Mouse (Mus musculus) neural tube, embryonic 11.5 days (tissue): Measurements from ENCODE around the gene Tnk2. TPM values are rescaled to one million over a fixed set of nuclear protein-coding genes. Genes with fewer than 3 reads are reported as not detected.
A peak's percentile ranks its signal among the peaks of the same experiment; 100 is the strongest.

Source experiments
- ATAC-seq: fragments of 200-750 bp; cut with Nextera tagmentation; 2 replicates; pipeline ENCODE4 v1.8.0; 2017; ENCODE audit warnings: moderate number of reproducible peaks, mild to moderate bottlenecking, moderate TSS enrichment, moderate library complexity; ENCODE audit not compliant: insufficient read depth, low FRiP score, low TSS enrichment
- DNase-seq: peaks from one replicate; pipeline ENCODE4 v3.0.0-alpha.2; 2015; ENCODE audit warnings: low spot score
- H3K27ac ChIP-seq: fragments of 300-500 bp; sonication (generic); 2 replicates; pipeline ENCODE4 v1.5.1; 2014; ENCODE audit warnings: low read depth, mild to moderate bottlenecking, low read length
- H3K27me3 ChIP-seq: fragments of 300-500 bp; sonication (generic); 2 replicates; pipeline ENCODE4 v1.6.1; 2014; ENCODE audit warnings: mild to moderate bottlenecking, low read length, mixed read lengths; ENCODE audit not compliant: control insufficient read depth, insufficient read depth
- H3K36me3 ChIP-seq: fragments of 300-500 bp; sonication (generic); 2 replicates; pipeline ENCODE4 v1.6.1; 2014; ENCODE audit warnings: mild to moderate bottlenecking, low read length, moderate library complexity, mixed read lengths; ENCODE audit not compliant: control insufficient read depth, insufficient read depth
- H3K4me1 ChIP-seq: fragments of 300-500 bp; sonication (generic); 2 replicates; pipeline ENCODE4 v1.6.1; 2014; ENCODE audit warnings: low read length, mixed read lengths; ENCODE audit not compliant: control insufficient read depth, insufficient read depth
- H3K4me2 ChIP-seq: fragments of 300-500 bp; sonication (generic); 2 replicates; pipeline ENCODE4 v1.6.1; 2014; ENCODE audit warnings: low read depth, mild to moderate bottlenecking, moderate library complexity
- H3K4me3 ChIP-seq: fragments of 300-500 bp; sonication (generic); 2 replicates; pipeline ENCODE4 v1.5.1; 2014; ENCODE audit warnings: low read depth, low read length
- H3K9ac ChIP-seq: fragments of 300-500 bp; sonication (generic); 2 replicates; pipeline ENCODE4 v1.6.1; 2014; ENCODE audit warnings: mild to moderate bottlenecking, low read length
- H3K9me3 ChIP-seq: fragments of 300-500 bp; sonication (generic); 2 replicates; pipeline ENCODE4 v1.6.1; 2016; ENCODE audit warnings: low read length; ENCODE audit not compliant: control insufficient read depth
- WGBS: fragments of 180-500 bp; shearing (Covaris S2); extraction: QIAGEN DNeasy Blood & Tissue Kit; methylation state at CpG from one replicate; pipeline ENCODE4 v1.1.7; 2014; 5-methylcytosine and 5-hydroxymethylcytosine counted together
- polyA plus RNA-seq: library from polyadenylated mRNA; unstranded; fragments of >200 nt; fragmentation: Nextera tagmentation; extraction: Ambion mirVana; gene quantifications from 2 replicates; pipeline ENCODE4 v1.2.1, GENCODE M21; 2014

The Tnk2 gene
- polyA plus RNA-seq, 1 experiment from 2014 or later: 7.0 TPM

DNA sequence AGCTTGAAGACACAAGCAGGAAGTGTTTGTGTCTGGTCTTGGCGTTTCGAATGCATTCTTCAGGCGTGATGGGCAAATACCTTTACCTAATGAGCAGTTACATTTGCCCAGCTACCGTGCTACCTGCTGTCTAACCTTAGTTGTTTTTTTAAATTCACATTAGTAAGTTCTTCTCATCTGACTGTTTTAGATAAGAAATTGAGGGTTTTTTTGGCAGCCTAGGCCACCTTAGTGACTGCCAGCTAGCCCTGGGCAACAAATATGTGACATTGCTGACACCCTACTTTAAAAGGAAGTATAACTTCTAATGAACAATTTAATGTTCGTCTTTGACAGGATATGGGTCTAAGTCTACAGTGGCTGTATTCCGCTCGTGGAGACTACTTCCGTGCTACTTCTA is 15.5 kb upstream of the Tnk2 start:
- ATAC-seq (no peak), DNase-seq (no peak)
- Histone ChIP-seq H3K27ac (no peak overlapping the region), H3K27me3 (no peaks in the 10 kb centered on the region), H3K4me2 (no peak overlapping the region), H3K9me3 (no peaks in the 10 kb centered on the region), H3K4me1 (no peaks in the 10 kb centered on the region), H3K9ac (no peak overlapping the region), H3K36me3 (peaks cover 12% of the 10 kb centered on the region), H3K4me3 (no peak overlapping the region)
- WGBS: 96% methylated on average over 8 of the region's 8 CpGs

DNA sequence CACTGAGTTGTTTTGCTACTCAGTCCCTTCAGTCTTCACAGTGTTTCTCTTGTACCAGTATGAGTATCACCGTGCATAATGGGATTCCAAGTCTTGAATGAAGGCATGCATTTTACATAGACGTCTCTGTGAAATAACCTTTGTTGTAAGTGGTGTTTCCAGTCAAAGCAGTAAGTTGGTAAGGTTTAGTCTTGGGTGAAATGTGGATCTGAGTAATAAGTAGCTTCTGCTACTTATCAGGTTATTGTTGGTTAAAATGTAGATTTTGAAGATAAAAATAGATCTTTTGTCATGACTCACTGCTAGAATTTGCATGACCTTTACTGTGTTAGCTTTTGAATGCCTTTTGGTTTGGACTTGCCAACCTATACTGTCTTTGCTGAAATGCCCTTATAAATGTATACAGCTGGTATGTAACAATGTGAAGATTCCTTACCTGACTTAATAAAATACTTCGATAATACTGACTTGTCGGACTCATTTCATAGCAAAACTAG is 11.3 kb upstream of the Tnk2 start:
- Histone ChIP-seq H3K27ac (no peak overlapping the region), H3K27me3 (no peaks in the 10 kb centered on the region), H3K9ac (no peak overlapping the region), H3K4me2 (no peak overlapping the region), H3K4me1 (no peaks in the 10 kb centered on the region), H3K9me3 (no peaks in the 10 kb centered on the region), H3K4me3 (no peak overlapping the region), H3K36me3 (peaks cover 7% of the 10 kb centered on the region)
- no peak for ATAC-seq
- no peak for DNase-seq
- 92% methylated on average over 4 of the region's 4 CpGs for WGBS

DNA sequence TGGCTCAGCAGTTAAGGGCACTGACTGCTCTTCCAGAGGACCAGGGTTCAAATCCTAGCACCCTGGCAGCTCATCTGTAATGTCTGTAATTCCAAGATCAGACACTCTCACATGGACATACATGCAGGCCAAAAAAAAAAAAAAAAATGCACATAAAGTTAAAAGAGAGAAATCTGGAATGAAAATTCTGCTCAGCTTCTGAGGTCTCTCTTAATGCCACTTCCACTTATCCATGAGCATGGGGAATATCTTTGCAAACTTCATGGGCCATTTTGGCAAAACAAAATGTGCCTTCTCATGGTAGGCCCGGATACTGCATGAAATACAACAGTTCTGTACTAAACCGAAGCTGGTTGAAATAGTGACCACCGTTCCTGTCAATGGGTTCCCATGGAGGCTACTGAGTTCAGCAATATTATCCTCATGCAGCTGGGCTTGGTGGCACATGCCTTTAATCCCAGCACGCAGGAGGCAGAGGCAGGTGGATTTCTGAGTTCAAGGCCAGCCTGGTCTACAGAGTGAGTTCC is 10.1 kb upstream of the Tnk2 start:
- Histone ChIP-seq H3K9me3 (no peaks in the 10 kb centered on the region), H3K4me1 (no peaks in the 10 kb centered on the region), H3K27ac (no peak overlapping the region), H3K4me2 (no peak overlapping the region), H3K4me3 (no peak overlapping the region), H3K27me3 (no peaks in the 10 kb centered on the region), H3K9ac (no peak overlapping the region), H3K36me3 (peaks cover 4% of the 10 kb centered on the region; the same call in 1 of the 2 replicates)
- DNase-seq: no peak
- WGBS: 88% methylated on average over 4 of the region's 4 CpGs
- no peak for ATAC-seq

DNA sequence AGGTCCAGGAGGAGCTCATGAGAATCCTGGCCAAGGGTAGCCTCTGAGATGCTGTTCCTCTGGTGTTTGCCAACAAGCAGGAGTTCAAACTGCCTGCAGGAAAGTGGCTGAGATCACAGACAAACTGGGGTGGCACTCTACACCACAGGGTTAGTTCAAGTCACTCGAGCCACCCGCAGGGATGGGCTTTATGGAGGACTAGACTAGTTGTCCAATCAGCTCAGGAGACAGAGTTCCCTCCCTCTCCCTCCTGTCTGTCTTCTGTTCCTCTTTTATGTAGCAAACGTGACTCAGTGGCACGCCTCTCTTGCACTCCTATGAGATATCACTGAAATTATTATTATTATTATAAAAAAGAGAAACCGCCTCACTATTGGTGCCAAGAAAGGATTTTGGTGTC is 9.5 kb upstream of the Tnk2 start:
- peaks cover 3% of the 10 kb centered on the region; the same call in 1 of the 2 replicates for H3K36me3 ChIP-seq
- H3K9ac ChIP-seq: no peak overlapping the region
- no peak overlapping the region for H3K27ac ChIP-seq
- H3K27me3 ChIP-seq: no peaks in the 10 kb centered on the region
- ATAC-seq: no peak
- no peaks in the 10 kb centered on the region for H3K4me1 ChIP-seq
- WGBS: 89% methylated on average over 5 of the region's 5 CpGs
- no peak for DNase-seq
- H3K4me3 ChIP-seq: no peak overlapping the region
- H3K9me3 ChIP-seq: no peaks in the 10 kb centered on the region
- H3K4me2 ChIP-seq: no peak overlapping the region

DNA sequence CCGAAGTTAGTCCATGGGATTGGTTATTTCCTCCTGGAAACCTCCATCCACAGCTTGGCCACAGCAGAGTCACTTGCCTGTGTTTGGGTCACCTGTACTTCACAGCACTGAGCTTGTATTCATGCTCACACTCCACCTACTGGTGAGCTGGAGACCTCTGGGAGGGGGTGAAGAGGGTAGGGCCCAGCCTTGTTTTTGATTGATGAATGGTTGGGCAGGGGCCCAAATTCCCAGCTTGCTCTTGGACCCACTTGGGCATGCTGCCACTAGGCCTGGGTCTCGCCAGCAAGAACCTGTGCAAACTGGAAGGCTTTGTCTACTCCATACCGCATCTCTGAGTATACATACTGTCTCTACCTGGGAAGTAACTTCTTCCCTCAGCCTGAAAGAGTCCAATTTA is 8.4 kb upstream of the Tnk2 start:
- H3K4me3 ChIP-seq: no peak overlapping the region
- no peak overlapping the region for H3K27ac ChIP-seq
- no peaks in the 10 kb centered on the region for H3K27me3 ChIP-seq
- ATAC-seq (no peak), DNase-seq (no peak)
- no peak overlapping the region for H3K9ac ChIP-seq
- no peak overlapping the region for H3K4me2 ChIP-seq
- no peaks in the 10 kb centered on the region for H3K36me3 ChIP-seq
- WGBS: 86% methylated on average over 3 of the region's 3 CpGs
- no peaks in the 10 kb centered on the region for H3K9me3 ChIP-seq
- H3K4me1 ChIP-seq: no peaks in the 10 kb centered on the region

DNA sequence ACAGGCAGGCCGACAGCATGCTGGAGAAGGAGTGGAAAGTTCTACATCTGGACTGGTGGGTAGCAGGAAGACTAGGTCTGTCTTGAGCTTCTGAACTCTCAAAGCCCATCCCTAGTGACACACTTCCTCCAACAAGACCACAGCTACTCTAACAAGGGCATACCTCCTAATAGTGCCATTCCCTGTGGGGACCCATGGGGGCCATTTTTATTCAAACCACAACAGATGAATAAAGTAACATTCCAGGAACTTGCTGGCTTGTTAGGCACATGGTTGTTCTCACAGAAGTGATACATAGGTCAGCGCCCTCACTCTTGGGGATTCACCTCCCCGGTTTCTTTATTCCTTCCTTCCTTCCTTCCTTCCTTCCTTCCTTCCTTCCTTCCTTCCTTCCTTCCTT is 7.3 kb upstream of the Tnk2 start:
- ATAC-seq (no peak), DNase-seq (no peak)
- Histone ChIP-seq H3K4me1 (no peaks in the 10 kb centered on the region), H3K27ac (no peak overlapping the region), H3K4me2 (no peak overlapping the region), H3K4me3 (no peak overlapping the region), H3K27me3 (no peaks in the 10 kb centered on the region), H3K9ac (no peak overlapping the region), H3K9me3 (no peaks in the 10 kb centered on the region), H3K36me3 (no peaks in the 10 kb centered on the region)
- WGBS: 90% methylated on average over 3 of the region's 3 CpGs

DNA sequence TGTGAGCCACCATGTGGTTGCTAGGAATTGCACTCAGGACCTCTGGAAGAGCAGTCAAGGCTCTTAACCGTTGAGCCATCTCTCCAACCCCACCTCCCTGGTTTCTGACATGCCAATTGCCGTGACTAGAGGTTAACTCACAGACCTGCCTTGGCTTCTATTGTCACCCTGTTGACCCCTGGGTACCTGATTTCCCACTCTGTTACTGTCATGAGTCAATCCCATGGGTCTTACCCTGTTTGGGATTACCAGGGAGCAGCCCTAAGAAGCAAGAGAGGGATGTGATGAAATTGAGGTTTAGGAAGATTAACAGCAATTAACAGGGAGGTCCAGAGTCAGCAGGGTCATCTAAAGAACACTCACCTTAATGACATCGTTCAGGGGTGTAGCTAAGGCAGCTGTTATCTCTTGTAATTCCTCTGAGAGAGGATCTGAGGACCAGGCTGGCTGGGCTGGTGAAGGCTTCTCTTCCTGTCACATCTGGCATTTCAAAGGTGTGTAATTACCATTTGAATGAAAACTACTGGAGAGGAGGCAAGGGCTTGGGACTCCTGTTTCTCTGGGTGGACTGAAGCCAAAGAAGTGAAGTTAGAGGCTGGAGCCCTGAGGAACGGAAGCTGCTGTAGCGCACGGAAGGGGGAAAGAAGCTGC is 6.7 kb upstream of the Tnk2 start:
- 20% methylated on average over 6 of the region's 6 CpGs for WGBS
- no peak overlapping the region for H3K4me2 ChIP-seq
- no peaks in the 10 kb centered on the region for H3K27me3 ChIP-seq
- no peaks in the 10 kb centered on the region for H3K4me1 ChIP-seq
- no peak for DNase-seq
- H3K9ac ChIP-seq: no peak overlapping the region
- ATAC-seq: no peak
- no peak overlapping the region for H3K4me3 ChIP-seq
- H3K36me3 ChIP-seq: no peaks in the 10 kb centered on the region
- no peaks in the 10 kb centered on the region for H3K9me3 ChIP-seq
- H3K27ac ChIP-seq: no peak overlapping the region

DNA sequence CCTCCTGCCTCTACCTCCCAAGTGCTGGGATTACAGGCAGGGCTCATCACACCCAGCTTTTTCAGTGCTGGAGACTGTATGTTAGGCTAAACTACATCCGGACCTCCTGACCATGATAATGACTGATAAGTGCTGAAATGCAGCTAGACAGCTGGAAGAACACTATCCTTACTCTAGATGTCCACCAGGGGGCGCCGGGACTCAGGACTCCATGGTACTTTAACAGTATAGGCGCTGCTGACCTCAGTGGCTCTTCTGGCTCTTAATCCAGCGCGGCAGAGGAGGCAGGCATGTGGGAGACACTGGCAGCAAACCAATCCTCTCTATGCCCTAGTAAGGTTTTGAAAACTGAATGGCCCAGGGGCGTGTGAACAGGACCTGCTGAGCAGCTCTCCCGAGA is 5.2 kb upstream of the Tnk2 start:
- no peaks in the 10 kb centered on the region for H3K36me3 ChIP-seq
- H3K4me2 ChIP-seq: no peak overlapping the region
- no peaks in the 10 kb centered on the region for H3K4me1 ChIP-seq
- H3K9ac ChIP-seq: no peak overlapping the region
- DNase-seq: peak; percentile 85
- H3K4me3 ChIP-seq: no peak overlapping the region
- peak; percentile 38; the same call in 1 of the 2 replicates for ATAC-seq
- H3K27me3 ChIP-seq: no peaks in the 10 kb centered on the region
- 11% methylated on average over 8 of the region's 8 CpGs for WGBS
- H3K27ac ChIP-seq: no peak overlapping the region
- no peaks in the 10 kb centered on the region for H3K9me3 ChIP-seq

DNA sequence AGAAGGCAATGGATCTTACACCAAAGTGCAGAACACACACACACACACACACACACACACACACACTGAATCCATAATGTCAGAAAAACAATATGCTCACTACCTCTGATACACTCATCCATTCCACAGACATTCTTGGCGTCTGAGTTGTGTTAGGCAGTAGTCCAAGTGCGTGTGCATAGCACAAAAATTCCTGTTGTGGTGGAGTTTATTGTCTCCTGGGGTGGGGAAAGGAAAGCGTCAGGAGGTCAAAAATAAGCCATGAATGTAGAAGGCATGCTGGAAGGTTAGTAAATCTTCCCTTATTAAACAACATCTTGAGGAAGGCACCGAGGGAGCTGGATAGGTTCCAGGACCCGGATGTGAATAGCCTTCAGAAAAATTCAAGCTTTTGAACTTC is 3.6 kb upstream of the Tnk2 start:
- Histone ChIP-seq H3K4me2 (no peak overlapping the region), H3K4me1 (peaks cover 6% of the 10 kb centered on the region), H3K27ac (no peak overlapping the region), H3K9ac (no peak overlapping the region), H3K36me3 (no peaks in the 10 kb centered on the region), H3K4me3 (no peak overlapping the region), H3K27me3 (no peaks in the 10 kb centered on the region), H3K9me3 (no peaks in the 10 kb centered on the region)
- DNase-seq (no peak), ATAC-seq (no peak)
- 82% methylated on average over 5 of the region's 5 CpGs for WGBS
